Mouse (Mus musculus): ENCODE measurements around the gene Hc.

GRCm38 (mm10) chr2:35101443-35101842 lies 40.2 kb upstream of the Hc start, which contains the start of gene AI182371:
- TF ChIP-seq CTCF (IDR thresholded peaks at IDR 0.05; ENCODE audit: insufficient read depth, low read length): no peak
- TF ChIP-seq POLR2A (IDR thresholded peaks at IDR 0.05; ENCODE audit: borderline replicate concordance, extremely low read depth, low read depth, low read length): no peak
